Mouse (Mus musculus): ENCODE measurements around the gene Dnmt3a. TPM values are rescaled to one million over a fixed set of nuclear protein-coding genes. Genes with fewer than 3 reads are reported as not detected.

Gene Dnmt3a
- polyA plus RNA-seq (2012; fragmentation: generic; extraction: Trizol): 4.6 TPM
- long read RNA-seq, experiment 1, partial matches to known transcripts: 1 of 2 reads
- long read RNA-seq, experiment 1, other reads (novel, unspliced or antisense): 1 of 2 reads
- long read RNA-seq, experiment 2, full-length matches to known transcripts: 3 of 6 reads
- long read RNA-seq, experiment 2, partial matches to known transcripts: 2 of 6 reads
- long read RNA-seq, experiment 2, other reads (novel, unspliced or antisense): 1 of 6 reads

GRCm38 (mm10) chr12:3805852-3806251, at the start of gene Dnmt3a:
Dnmt3a (plus strand) TSS chr12:3806007.
- peaks cover 6% of the 10 kb centered on the region for H3K79me2 ChIP-seq (ENCODE audit: control insufficient read depth, insufficient read depth)
- H3K79me3 ChIP-seq (ENCODE audit: low read depth): no peaks in the 10 kb centered on the region
- H3K27me3 ChIP-seq (ENCODE audit: control insufficient read depth, insufficient read depth, insufficient read length): peaks cover 11% of the 10 kb centered on the region
- H3K36me3 ChIP-seq (ENCODE audit: control insufficient read depth, insufficient read depth): no peaks in the 10 kb centered on the region
- peak within 1 kb of the TSS; percentile 76 for H3ac ChIP-seq (ENCODE audit: control insufficient read depth, insufficient read length, low read depth)
- H3K4me3 ChIP-seq (ENCODE audit: insufficient read depth, poor library complexity, severe bottlenecking): peak within 1 kb of the TSS; percentile 41
- TF ChIP-seq FOSL1 (IDR thresholded peaks at IDR 0.05; ENCODE audit: insufficient read depth, low read length, poor library complexity, severe bottlenecking): no peak
- no peak for TF ChIP-seq MYOG (IDR thresholded peaks at IDR 0.05; ENCODE audit: control insufficient read depth, extremely low read depth, insufficient read length)
- no peak for TF ChIP-seq CTCF (IDR thresholded peaks at IDR 0.05; ENCODE audit: control insufficient read depth, insufficient read depth, insufficient read length)
- no peak for TF ChIP-seq CEBPB (IDR thresholded peaks at IDR 0.05; ENCODE audit: low read depth)
- no peak for TF ChIP-seq USF1 (IDR thresholded peaks at IDR 0.05; ENCODE audit: low read depth)
- no peak for TF ChIP-seq MYOD1 (IDR thresholded peaks at IDR 0.05; ENCODE audit: control insufficient read depth, insufficient read length, low read depth)
- TF ChIP-seq MAX (IDR thresholded peaks at IDR 0.05): no peak

- H3K79me3 ChIP-seq (ENCODE audit: low read depth): no peaks in the 10 kb centered on the region
- H3K79me2 ChIP-seq (ENCODE audit: control insufficient read depth, insufficient read depth): no peaks in the 10 kb centered on the region
- no peak overlapping the region for H3K4me3 ChIP-seq (ENCODE audit: insufficient read depth, poor library complexity, severe bottlenecking)
- H3K27me3 ChIP-seq (ENCODE audit: control insufficient read depth, insufficient read depth, insufficient read length): no peaks in the 10 kb centered on the region
- no peak overlapping the region for H3ac ChIP-seq (ENCODE audit: control insufficient read depth, insufficient read length, low read depth)
- H3K36me3 ChIP-seq (ENCODE audit: control insufficient read depth, insufficient read depth): no peaks in the 10 kb centered on the region
- TF ChIP-seq CTCF (IDR thresholded peaks at IDR 0.05; ENCODE audit: control insufficient read depth, insufficient read depth, insufficient read length): no peak
- TF ChIP-seq MYOD1 (IDR thresholded peaks at IDR 0.05; ENCODE audit: control insufficient read depth, insufficient read length, low read depth): no peak
- TF ChIP-seq USF1 (IDR thresholded peaks at IDR 0.05; ENCODE audit: low read depth): no peak
- no peak for TF ChIP-seq MYOG (IDR thresholded peaks at IDR 0.05; ENCODE audit: control insufficient read depth, extremely low read depth, insufficient read length)
- no peak for TF ChIP-seq CEBPB (IDR thresholded peaks at IDR 0.05; ENCODE audit: low read depth)
- no peak for TF ChIP-seq MAX (IDR thresholded peaks at IDR 0.05)
- no peak for TF ChIP-seq FOSL1 (IDR thresholded peaks at IDR 0.05; ENCODE audit: insufficient read depth, low read length, poor library complexity, severe bottlenecking)
These were observed 49.6 kb upstream of the Dnmt3a start for GRCm38 (mm10) chr12:3756216-3756615.

DNA sequence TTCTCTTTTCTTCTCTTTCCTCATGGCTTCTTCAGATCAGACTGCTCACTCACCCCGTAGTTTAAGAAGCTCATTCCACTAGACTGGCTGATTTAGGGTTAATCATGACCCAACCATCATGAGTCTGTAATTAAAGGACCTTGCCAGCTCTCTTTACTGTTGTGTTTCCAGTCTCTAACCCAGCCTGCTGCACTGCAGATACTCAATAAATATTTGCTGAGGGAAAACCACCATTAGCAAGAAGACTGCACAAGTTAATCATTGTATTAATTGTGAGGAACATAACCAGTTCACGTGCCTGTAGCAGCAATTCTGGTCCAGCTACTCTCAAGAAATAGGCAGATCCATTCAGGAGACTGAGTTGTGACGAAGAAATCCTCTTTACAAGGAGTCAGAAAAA, 47.7 kb upstream of the Dnmt3a start:
- H3K36me3 ChIP-seq (ENCODE audit: control insufficient read depth, insufficient read depth): no peaks in the 10 kb centered on the region
- no peaks in the 10 kb centered on the region for H3K27me3 ChIP-seq (ENCODE audit: control insufficient read depth, insufficient read depth, insufficient read length)
- no peak for TF ChIP-seq MYOG (IDR thresholded peaks at IDR 0.05; ENCODE audit: control insufficient read depth, extremely low read depth, insufficient read length)
- no peak for TF ChIP-seq MAX (IDR thresholded peaks at IDR 0.05)
- TF ChIP-seq CTCF (IDR thresholded peaks at IDR 0.05; ENCODE audit: control insufficient read depth, insufficient read depth, insufficient read length): no peak
- TF ChIP-seq USF1 (IDR thresholded peaks at IDR 0.05; ENCODE audit: low read depth): no peak
- TF ChIP-seq MYOD1 (IDR thresholded peaks at IDR 0.05; ENCODE audit: control insufficient read depth, insufficient read length, low read depth): no peak
- TF ChIP-seq CEBPB (IDR thresholded peaks at IDR 0.05; ENCODE audit: low read depth): no peak
- TF ChIP-seq FOSL1 (IDR thresholded peaks at IDR 0.05; ENCODE audit: insufficient read depth, low read length, poor library complexity, severe bottlenecking): no peak

DNA sequence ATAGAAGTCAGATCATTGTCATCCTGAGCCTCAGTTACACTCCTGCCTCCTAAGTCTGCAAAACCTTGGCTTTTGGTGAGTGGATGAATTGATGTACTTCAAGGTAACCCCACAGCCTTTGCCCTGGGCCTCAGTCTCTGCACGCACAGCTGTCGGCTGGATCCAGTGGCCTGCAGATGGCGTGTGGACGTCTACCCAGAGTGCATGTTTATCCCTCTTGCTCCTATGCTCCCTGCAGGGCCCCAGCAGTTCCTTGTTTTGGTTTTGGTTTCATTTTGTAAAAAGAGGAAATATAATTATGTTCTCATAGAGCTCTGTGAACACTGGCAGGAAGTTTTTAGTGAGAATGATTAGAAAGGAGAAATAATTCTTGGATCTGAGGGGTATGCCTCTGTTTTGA, 46.4 kb upstream of the Dnmt3a start:
- H3ac ChIP-seq (ENCODE audit: control insufficient read depth, insufficient read length, low read depth): no peak overlapping the region
- H3K36me3 ChIP-seq (ENCODE audit: control insufficient read depth, insufficient read depth): no peaks in the 10 kb centered on the region
- no peaks in the 10 kb centered on the region for H3K79me2 ChIP-seq (ENCODE audit: control insufficient read depth, insufficient read depth)
- no peak overlapping the region for H3K4me3 ChIP-seq (ENCODE audit: insufficient read depth, poor library complexity, severe bottlenecking)
- no peak for TF ChIP-seq CEBPB (IDR thresholded peaks at IDR 0.05; ENCODE audit: low read depth)
- no peak for TF ChIP-seq FOSL1 (IDR thresholded peaks at IDR 0.05; ENCODE audit: insufficient read depth, low read length, poor library complexity, severe bottlenecking)
- TF ChIP-seq MYOD1 (IDR thresholded peaks at IDR 0.05; ENCODE audit: control insufficient read depth, insufficient read length, low read depth): no peak
- no peak for TF ChIP-seq CTCF (IDR thresholded peaks at IDR 0.05; ENCODE audit: control insufficient read depth, insufficient read depth, insufficient read length)
- TF ChIP-seq MAX (IDR thresholded peaks at IDR 0.05): no peak
- TF ChIP-seq MYOG (IDR thresholded peaks at IDR 0.05; ENCODE audit: control insufficient read depth, extremely low read depth, insufficient read length): no peak
- no peak for TF ChIP-seq USF1 (IDR thresholded peaks at IDR 0.05; ENCODE audit: low read depth)
- no peaks in the 10 kb centered on the region for H3K27me3 ChIP-seq (ENCODE audit: control insufficient read depth, insufficient read depth, insufficient read length)
- no peaks in the 10 kb centered on the region for H3K79me3 ChIP-seq (ENCODE audit: low read depth)

More for the DNA sequence above, 47.7 kb upstream of the Dnmt3a start:
- H3K4me3 ChIP-seq (ENCODE audit: insufficient read depth, poor library complexity, severe bottlenecking): no peak overlapping the region
- H3ac ChIP-seq (ENCODE audit: control insufficient read depth, insufficient read length, low read depth): no peak overlapping the region
- no peaks in the 10 kb centered on the region for H3K79me2 ChIP-seq (ENCODE audit: control insufficient read depth, insufficient read depth)
- no peaks in the 10 kb centered on the region for H3K79me3 ChIP-seq (ENCODE audit: low read depth)

- no peaks in the 10 kb centered on the region for H3K79me2 ChIP-seq (ENCODE audit: control insufficient read depth, insufficient read depth)
- no peaks in the 10 kb centered on the region for H3K27me3 ChIP-seq (ENCODE audit: control insufficient read depth, insufficient read depth, insufficient read length)
- no peak for TF ChIP-seq FOSL1 (IDR thresholded peaks at IDR 0.05; ENCODE audit: insufficient read depth, low read length, poor library complexity, severe bottlenecking)
- TF ChIP-seq CEBPB (IDR thresholded peaks at IDR 0.05; ENCODE audit: low read depth): no peak
- TF ChIP-seq CTCF (IDR thresholded peaks at IDR 0.05; ENCODE audit: control insufficient read depth, insufficient read depth, insufficient read length): no peak
- TF ChIP-seq MYOG (IDR thresholded peaks at IDR 0.05; ENCODE audit: control insufficient read depth, extremely low read depth, insufficient read length): no peak
- no peak for TF ChIP-seq MYOD1 (IDR thresholded peaks at IDR 0.05; ENCODE audit: control insufficient read depth, insufficient read length, low read depth)
- no peak overlapping the region for H3K4me3 ChIP-seq (ENCODE audit: insufficient read depth, poor library complexity, severe bottlenecking)
- no peaks in the 10 kb centered on the region for H3K79me3 ChIP-seq (ENCODE audit: low read depth)
- H3K36me3 ChIP-seq (ENCODE audit: control insufficient read depth, insufficient read depth): no peaks in the 10 kb centered on the region
- no peak overlapping the region for H3ac ChIP-seq (ENCODE audit: control insufficient read depth, insufficient read length, low read depth)
These were observed 44.8 kb upstream of the Dnmt3a start for GRCm38 (mm10) chr12:3760876-3761590.

Measured in C2C12 (cell line).